Mouse (Mus musculus): ENCODE measurements around the gene Tbc1d21. TPM values are rescaled to one million over a fixed set of nuclear protein-coding genes. Genes with fewer than 3 reads are reported as not detected.

Gene Tbc1d21
- total and polyA plus RNA-seq, 3 experiments: 4.6 TPM; not detected in 2

- in situ Hi-C loops (cut with MboI; ENCODE audit: low pct_ligation_motif_present, low pct_unique_long_range_greater_than_20kb, low sequenced_read_pairs): no loop called here
- TF ChIP-seq EP300 (IDR thresholded peaks at IDR 0.05; ENCODE audit: low read length) (peak; percentile 52; the same call in 1 of the 2 replicates), IRF4 (IDR thresholded peaks at IDR 0.05; ENCODE audit: low read depth, low read length) (peak; percentile 85), ZC3H11A (IDR thresholded peaks at IDR 0.05; ENCODE audit: low read depth, low read length) (no peak), NRF1 (IDR thresholded peaks at IDR 0.05; ENCODE audit: low read depth, low read length) (no peak), ZMIZ1 (IDR thresholded peaks at IDR 0.05; ENCODE audit: low read depth, low read length) (no peak), GABPA (IDR thresholded peaks at IDR 0.05; ENCODE audit: insufficient replicate concordance, low read depth, low read length) (no peak)
- H3K27ac ChIP-seq (ENCODE audit: insufficient read depth, low read depth): peak overlapping the region; percentile 28; the same call in 1 of the 2 replicates
- no peak overlapping the region for H3K4me3 ChIP-seq (replicated peaks in 1 of 3; ENCODE audit: low read depth in 2 of 3, low read length in 2 of 3, poor library complexity in 1 of 3)
- DNase-seq (ENCODE audit: extremely low read depth): peak; percentile 63
- H3K9ac ChIP-seq (ENCODE audit: insufficient read depth, low read depth): no peak overlapping the region
- no peaks in the 10 kb centered on the region for H3K27me3 ChIP-seq (replicated peaks)
- peak overlapping the region; percentile 51; the same call in 1 of the 2 replicates for H3K4me2 ChIP-seq (ENCODE audit: insufficient read depth, low read depth, poor library complexity, severe bottlenecking)
- dilution Hi-C loops (cut with MboI; ENCODE audit: extremely low pct_ligation_motif_present, extremely low pct_unique_long_range_greater_than_20kb, low sequenced_read_pairs): no loop called here
- peaks cover 26 to 88% of the 10 kb centered on the region in 2 experiments for H3K36me3 ChIP-seq (replicated peaks in 1 of 2; ENCODE audit: control insufficient read depth in 1 of 2, insufficient read depth in 1 of 2, low read length in 1 of 2)
- peaks cover 7% of the 10 kb centered on the region for H3K9me3 ChIP-seq (replicated peaks; ENCODE audit: low read length)
- peaks cover 33 to 82% of the 10 kb centered on the region in 2 experiments for H3K4me1 ChIP-seq (ENCODE audit: control insufficient read depth in 1 of 2, insufficient read depth in 2 of 2)
- no peaks in the 10 kb centered on the region; the same call in 1 of the 2 replicates for H3K79me2 ChIP-seq (replicated peaks; ENCODE audit: control insufficient read depth, extremely low read depth, insufficient read depth, poor library complexity, severe bottlenecking)
These were observed 17.0 kb downstream of the Tbc1d21 start for GRCm38 (mm10) chr9:58353224-58353623.

GRCm38 (mm10) chr9:58347795-58348194 is 22.5 kb downstream of the Tbc1d21 start:
- in situ Hi-C loops (cut with MboI; ENCODE audit: low pct_ligation_motif_present, low pct_unique_long_range_greater_than_20kb, low sequenced_read_pairs) (no loop called here), dilution Hi-C loops (cut with MboI; ENCODE audit: extremely low pct_ligation_motif_present, extremely low pct_unique_long_range_greater_than_20kb, low sequenced_read_pairs) (no loop called here)
- Histone ChIP-seq H3K36me3 (replicated peaks in 1 of 2; ENCODE audit: control insufficient read depth in 1 of 2, insufficient read depth in 1 of 2, low read length in 1 of 2) (peaks cover 48 to 94% of the 10 kb centered on the region in 2 experiments), H3K27ac (ENCODE audit: insufficient read depth, low read depth) (no peak overlapping the region), H3K9ac (ENCODE audit: insufficient read depth, low read depth) (no peak overlapping the region), H3K27me3 (replicated peaks) (no peaks in the 10 kb centered on the region), H3K4me1 (ENCODE audit: control insufficient read depth in 1 of 2, insufficient read depth in 2 of 2) (peaks cover 15 to 72% of the 10 kb centered on the region in 2 experiments), H3K4me2 (ENCODE audit: insufficient read depth, low read depth, poor library complexity, severe bottlenecking) (no peak overlapping the region), H3K9me3 (replicated peaks; ENCODE audit: low read length) (peaks cover 2% of the 10 kb centered on the region), H3K79me2 (replicated peaks; ENCODE audit: control insufficient read depth, extremely low read depth, insufficient read depth, poor library complexity, severe bottlenecking) (no peaks in the 10 kb centered on the region; the same call in 1 of the 2 replicates), H3K4me3 (replicated peaks in 1 of 3; ENCODE audit: low read depth in 2 of 3, low read length in 2 of 3, poor library complexity in 1 of 3) (no peak overlapping the region)
- no peak for DNase-seq (ENCODE audit: extremely low read depth)
- TF ChIP-seq UBTF (IDR thresholded peaks at IDR 0.05; ENCODE audit: low read depth, low read length) (no peak), USF1 (IDR thresholded peaks at IDR 0.05; ENCODE audit: low read depth, low read length) (no peak), MAX (IDR thresholded peaks at IDR 0.05; ENCODE audit: low read length) (no peak), IRF4 (IDR thresholded peaks at IDR 0.05; ENCODE audit: low read depth, low read length) (no peak), NELFE (IDR thresholded peaks at IDR 0.05; ENCODE audit: low read depth, low read length) (no peak), PAX5 (IDR thresholded peaks at IDR 0.05; ENCODE audit: low read length) (no peak), SIN3A (IDR thresholded peaks at IDR 0.05; ENCODE audit: low read length) (no peak), NRF1 (IDR thresholded peaks at IDR 0.05; ENCODE audit: low read depth, low read length) (no peak)

- H3K4me3 ChIP-seq (replicated peaks in 1 of 3; ENCODE audit: low read depth in 2 of 3, low read length in 2 of 3, poor library complexity in 1 of 3): no peak overlapping the region
- dilution Hi-C loops (cut with MboI; ENCODE audit: extremely low pct_ligation_motif_present, extremely low pct_unique_long_range_greater_than_20kb, low sequenced_read_pairs): no loop called here
These were observed 23.8 kb downstream of the Tbc1d21 start for GRCm38 (mm10) chr9:58346498-58346897.

More at GRCm38 (mm10) chr9:58346498-58346897, 23.8 kb downstream of the Tbc1d21 start:
- no peak for DNase-seq (ENCODE audit: extremely low read depth)
- H3K79me2 ChIP-seq (replicated peaks; ENCODE audit: control insufficient read depth, extremely low read depth, insufficient read depth, poor library complexity, severe bottlenecking): no peaks in the 10 kb centered on the region; the same call in 1 of the 2 replicates
- no peaks in the 10 kb centered on the region for H3K9me3 ChIP-seq (replicated peaks; ENCODE audit: low read length)
- no peaks in the 10 kb centered on the region for H3K27me3 ChIP-seq (replicated peaks)
- no peak overlapping the region for H3K9ac ChIP-seq (ENCODE audit: insufficient read depth, low read depth)
- H3K27ac ChIP-seq (ENCODE audit: insufficient read depth, low read depth): no peak overlapping the region
- H3K4me1 ChIP-seq (ENCODE audit: control insufficient read depth in 1 of 2, insufficient read depth in 2 of 2): peaks cover 10 to 69% of the 10 kb centered on the region in 2 experiments
- H3K4me2 ChIP-seq (ENCODE audit: insufficient read depth, low read depth, poor library complexity, severe bottlenecking): no peak overlapping the region
- TF ChIP-seq RCOR1 (conservative IDR thresholded peaks at IDR 0.05; ENCODE audit: low read depth, low read length) (no peak), UBTF (IDR thresholded peaks at IDR 0.05; ENCODE audit: low read depth, low read length) (no peak), USF1 (IDR thresholded peaks at IDR 0.05; ENCODE audit: low read depth, low read length) (no peak), MAZ (IDR thresholded peaks at IDR 0.05; ENCODE audit: low read depth, low read length) (no peak), HCFC1 (IDR thresholded peaks at IDR 0.05; ENCODE audit: low read depth, low read length) (no peak), NELFE (IDR thresholded peaks at IDR 0.05; ENCODE audit: low read depth, low read length) (no peak), ETS1 (conservative IDR thresholded peaks at IDR 0.05; ENCODE audit: low read depth, low read length) (no peak), ZMIZ1 (IDR thresholded peaks at IDR 0.05; ENCODE audit: low read depth, low read length) (no peak)
- in situ Hi-C loops (cut with MboI; ENCODE audit: low pct_ligation_motif_present, low pct_unique_long_range_greater_than_20kb, low sequenced_read_pairs): no loop called here
- peaks cover 53 to 94% of the 10 kb centered on the region in 2 experiments for H3K36me3 ChIP-seq (replicated peaks in 1 of 2; ENCODE audit: control insufficient read depth in 1 of 2, insufficient read depth in 1 of 2, low read length in 1 of 2)
